Mouse (Mus musculus) CH12F3 (cell line): ENCODE measurements around the gene Bst2.
"Not testable (repeated sequence)": the region's sequence is repeated elsewhere in the genome, so short reads cannot be mapped to it uniquely, and the experiment has no call there.

Experiments
- in situ Hi-C: fragments of 300-500 bp; cut with MboI; formaldehyde crosslinking; loops from 2 replicates; pipeline ENCODE4 v1.14.3; 2020; ENCODE audit warnings: low sequenced_read_pairs

The Bst2 gene

GRCm38 (mm10) chr8:71560765-71561164 is 23.5 kb upstream of the Bst2 start:
- in situ Hi-C loops, result loop anchor here (10.0 kb wide), 1 partner anchor 94 kb away; no protein-coding TSS in a partner anchor

DNA sequence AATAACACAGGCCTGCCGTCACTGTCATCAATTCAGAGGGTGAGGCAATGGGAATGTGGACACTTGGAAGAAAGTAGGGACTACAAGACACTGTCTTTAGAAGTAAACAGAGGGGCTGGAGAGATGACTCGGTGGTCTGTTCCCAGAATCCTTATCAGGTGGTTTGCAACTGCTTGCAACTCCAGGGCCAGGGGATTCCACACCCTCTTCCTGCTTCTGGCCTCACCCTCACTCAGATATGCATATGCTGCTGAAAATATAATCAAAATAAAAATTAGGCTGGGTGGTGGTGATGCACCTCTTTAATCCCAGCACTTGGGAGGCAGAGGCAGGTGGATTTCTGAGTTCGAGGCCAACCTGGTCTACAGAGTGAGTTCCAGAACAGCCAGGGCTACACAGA is 22.8 kb upstream of the Bst2 start:
- in situ Hi-C loops, result loop anchor here (10.0 kb wide), 1 partner anchor 95 kb away; no protein-coding TSS in a partner anchor

GRCm38 (mm10) chr8:71558958-71559690 is 21.9 kb upstream of the Bst2 start:
- in situ Hi-C loops, result no loop called here

DNA sequence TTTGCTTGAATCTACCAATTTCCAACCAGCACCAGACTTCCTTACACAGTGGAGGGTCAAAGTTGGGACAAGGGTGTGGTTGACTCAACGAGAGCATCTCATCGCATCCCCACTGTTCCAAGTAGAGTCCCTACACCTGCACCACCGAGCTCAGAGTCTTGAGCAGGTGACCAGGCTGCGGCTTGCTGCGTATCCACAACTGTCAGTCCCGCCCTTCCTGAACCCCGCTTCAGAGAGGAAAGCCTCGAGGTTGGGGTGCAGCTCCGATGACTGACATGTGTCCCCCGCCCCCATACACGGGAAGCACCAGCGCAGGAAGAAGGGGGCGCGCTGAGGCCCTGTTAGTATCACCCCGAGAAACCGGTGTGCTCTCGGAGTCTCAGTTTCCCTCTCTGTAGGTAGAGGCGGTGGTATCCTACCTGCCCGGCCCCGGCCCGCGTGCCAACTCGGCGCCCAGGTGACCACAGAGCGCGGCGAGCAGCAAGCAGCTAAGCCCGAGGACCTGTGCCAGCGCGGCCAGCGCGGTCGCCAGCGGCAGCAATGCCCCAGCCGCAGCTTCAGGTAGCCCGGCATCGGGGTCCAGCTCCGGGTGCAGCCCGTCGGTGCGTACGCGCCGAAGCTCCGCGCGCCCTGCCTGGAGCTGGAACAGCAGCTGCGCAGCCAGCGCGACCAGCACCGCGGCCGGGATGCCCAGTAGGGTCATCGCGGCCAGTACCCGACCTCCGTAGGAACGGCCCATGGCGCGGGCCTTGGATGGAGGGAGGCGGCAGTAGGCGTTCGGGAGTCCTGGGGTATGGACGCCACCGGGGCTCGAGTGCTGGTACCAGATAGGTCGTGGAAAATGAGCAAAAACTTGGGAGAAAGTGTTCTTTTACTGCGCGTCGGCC is 21.1 kb upstream of the Bst2 start, which contains the start of gene Tmem221:
Gene Tmem221, minus strand, starts transcription at position 801 of the 887 bp plus-strand sequence.
- in situ Hi-C loops, result no loop called here

DNA sequence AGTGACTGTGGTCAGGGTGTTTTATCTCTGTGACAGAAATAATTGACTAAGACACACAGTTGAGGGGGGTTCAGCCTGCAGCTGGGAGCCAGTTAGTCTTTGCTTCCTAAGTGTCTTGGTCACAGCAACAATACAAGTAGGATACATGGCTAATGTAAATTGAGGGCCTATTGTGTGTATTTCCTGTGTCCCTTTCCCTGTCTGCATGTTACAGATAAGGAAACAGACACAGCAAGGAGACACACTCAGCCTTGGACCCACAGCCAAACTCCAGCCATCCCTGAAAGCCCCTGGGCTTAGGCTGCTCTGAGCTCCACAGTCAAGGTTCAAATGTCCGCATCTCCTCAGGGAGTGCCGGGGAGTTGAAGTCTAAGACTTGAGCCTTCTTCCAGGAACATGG is 17.4 kb upstream of the Bst2 start:
- in situ Hi-C loops, result no loop called here

GRCm38 (mm10) chr8:71554001-71554400 is 16.7 kb upstream of the Bst2 start:
- in situ Hi-C loops, result no loop called here

GRCm38 (mm10) chr8:71552770-71553169 is 15.5 kb upstream of the Bst2 start:
- in situ Hi-C loops, result no loop called here

GRCm38 (mm10) chr8:71550754-71551153 is 13.5 kb upstream of the Bst2 start:
- in situ Hi-C loops, result no loop called here

DNA sequence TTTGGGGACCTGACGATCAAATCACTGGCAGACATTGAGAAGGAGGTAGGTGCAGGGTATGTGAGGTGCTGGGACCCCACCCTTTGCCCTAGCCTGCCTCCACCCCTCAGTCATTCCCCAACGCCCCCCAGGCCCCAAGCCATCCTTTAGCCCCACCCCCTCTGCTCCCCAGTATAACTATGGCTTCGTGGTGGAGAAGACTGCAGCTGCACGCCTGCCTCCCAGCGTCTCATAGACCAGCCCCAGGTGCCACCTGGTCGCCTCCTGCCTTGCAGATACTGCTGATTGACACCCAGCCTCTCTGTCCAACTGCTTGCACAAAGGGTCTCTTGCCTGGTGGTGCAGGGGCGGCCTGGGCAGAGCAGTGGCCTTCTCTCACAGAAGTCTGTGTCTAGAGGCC is 10.3 kb upstream of the Bst2 start:
- in situ Hi-C loops, result no loop called here

GRCm38 (mm10) chr8:71545053-71545452 is 7.8 kb upstream of the Bst2 start:
- in situ Hi-C loops, result no loop called here

- in situ Hi-C loops, result no loop called here
Measured at GRCm38 (mm10) chr8:71543755-71544154, 6.5 kb upstream of the Bst2 start.

DNA sequence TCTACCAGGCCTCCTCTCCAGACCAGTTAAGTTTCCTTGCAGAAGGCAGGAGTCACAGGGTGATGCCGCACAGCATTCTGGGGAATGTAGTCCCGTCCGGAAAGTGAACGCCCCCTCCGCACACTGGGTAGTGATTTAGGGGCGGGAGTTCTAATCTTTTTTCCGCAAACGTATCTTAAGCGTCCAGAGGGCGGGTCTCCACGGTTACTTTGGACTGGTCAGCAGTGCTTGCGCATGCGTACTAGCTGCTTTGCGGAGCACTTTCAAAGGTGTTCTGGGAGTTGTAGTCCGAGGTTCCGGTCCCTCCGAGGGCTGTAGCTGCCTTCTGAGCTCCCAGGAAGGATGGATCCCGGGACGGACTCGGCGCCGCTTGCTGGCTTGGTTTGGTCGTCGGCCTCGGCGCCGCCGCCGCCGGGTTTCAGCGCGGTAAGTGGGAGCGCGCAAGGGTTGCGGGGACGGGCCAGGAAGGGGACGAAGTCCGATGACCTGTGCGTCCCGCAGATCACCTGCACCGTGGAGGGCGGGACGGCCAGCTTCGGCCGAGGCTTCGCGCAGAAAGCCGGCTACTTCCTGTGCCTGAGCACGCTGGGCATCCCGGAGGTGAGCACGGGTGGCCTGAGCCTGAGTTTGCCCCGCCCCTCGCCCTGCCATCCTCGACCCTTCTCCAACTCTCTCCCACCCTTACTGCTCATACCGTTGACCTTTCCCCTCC is 5.5 kb upstream of the Bst2 start, which contains the start of gene Mvb12a:
Gene Mvb12a, plus strand, starts transcription at position 291 of the 712 bp plus-strand sequence.
- in situ Hi-C loops, result no loop called here

DNA sequence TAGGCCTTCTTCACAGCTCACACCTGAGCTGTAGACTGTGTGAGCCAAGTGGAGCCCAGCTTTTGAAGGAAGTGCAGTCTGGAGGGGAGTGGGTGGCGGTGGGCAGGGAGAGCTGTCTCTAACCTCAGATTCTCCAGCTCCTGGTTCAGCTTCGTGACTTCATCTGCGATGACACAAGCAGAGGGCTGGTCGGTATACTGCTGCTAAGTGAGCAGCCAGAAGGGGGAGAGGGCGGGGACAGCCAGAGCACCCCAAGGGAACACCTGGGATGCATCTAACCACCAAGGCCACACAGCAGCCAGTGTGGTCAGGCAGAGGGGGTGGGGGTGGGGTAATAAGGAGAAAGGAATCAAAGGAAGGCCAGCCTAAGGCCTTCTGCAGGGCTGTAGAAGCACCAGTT is 1.6 kb downstream of the Bst2 start:
- in situ Hi-C loops, result no loop called here

- in situ Hi-C loops, result no loop called here
Measured at GRCm38 (mm10) chr8:71534263-71534810, 2.9 kb downstream of the Bst2 start.

DNA sequence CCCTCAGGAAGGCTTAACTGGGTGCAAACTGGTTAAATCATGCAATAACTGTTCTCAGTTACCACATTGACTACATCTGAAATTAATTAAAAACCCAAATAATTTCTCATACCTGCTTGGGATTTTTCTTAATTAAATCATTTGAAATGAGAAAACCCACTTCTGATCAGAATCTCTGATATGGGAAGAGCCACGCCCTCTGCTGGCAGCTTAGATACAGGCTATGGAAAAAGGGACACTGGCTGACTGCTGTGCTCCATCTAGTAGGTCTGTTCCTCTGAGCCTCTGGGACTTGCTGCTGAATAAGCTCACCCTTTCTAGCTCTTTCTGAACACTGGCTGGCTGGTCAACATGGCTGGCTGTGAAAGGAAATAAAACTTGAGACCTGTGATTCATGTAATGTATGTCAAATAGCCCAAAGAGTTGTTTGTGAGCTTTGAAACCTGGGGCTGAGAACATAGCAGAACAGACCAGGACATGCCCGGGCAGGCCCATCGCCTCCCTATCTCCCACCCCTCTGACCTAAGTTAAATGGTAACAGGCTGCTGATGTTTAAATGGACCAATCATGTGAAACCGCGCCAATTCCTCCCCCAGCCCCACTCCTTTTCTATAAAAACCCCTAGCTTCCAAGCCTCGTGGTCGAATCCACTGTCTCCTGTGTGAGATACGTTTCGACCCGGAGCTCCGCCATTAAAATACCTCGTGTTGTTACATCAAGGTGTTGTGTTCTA is 6.4 kb downstream of the Bst2 start:
- in situ Hi-C loops, result not testable (repeated sequence)

DNA sequence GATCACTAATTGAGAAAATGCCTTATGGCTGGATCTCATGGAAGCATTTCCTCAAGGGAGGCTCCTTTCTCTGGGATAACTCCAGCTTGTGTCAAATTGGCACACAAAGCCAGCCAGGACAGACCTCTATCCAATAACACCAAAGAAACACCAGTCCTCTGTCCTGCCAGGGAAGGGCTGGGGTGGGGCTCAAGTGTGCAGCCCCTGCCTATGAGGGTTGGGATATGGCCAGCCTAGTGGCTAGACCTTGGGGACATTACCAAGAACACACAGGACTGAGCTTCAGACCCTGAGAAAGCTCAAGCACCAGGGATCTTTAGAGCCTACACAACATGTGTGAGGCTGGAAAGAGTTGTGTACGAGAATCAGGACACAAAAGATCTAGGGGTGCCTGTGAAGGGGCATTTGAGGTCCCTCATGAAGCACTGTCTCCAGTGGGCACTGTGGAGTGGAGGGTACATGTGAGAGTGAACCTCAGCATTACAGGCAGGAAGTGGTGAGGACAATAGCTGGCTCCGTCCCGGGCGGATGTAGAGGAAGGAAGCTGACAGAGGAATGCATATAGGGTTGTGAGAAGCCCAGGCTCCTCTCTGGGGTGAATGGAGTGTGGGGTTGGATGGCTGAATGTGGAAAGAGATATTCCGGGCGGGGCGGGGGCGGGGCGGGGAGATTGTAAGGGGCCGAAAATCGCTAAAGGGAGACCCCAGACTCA is 8.7 kb downstream of the Bst2 start:
- in situ Hi-C loops, result no loop called here

DNA sequence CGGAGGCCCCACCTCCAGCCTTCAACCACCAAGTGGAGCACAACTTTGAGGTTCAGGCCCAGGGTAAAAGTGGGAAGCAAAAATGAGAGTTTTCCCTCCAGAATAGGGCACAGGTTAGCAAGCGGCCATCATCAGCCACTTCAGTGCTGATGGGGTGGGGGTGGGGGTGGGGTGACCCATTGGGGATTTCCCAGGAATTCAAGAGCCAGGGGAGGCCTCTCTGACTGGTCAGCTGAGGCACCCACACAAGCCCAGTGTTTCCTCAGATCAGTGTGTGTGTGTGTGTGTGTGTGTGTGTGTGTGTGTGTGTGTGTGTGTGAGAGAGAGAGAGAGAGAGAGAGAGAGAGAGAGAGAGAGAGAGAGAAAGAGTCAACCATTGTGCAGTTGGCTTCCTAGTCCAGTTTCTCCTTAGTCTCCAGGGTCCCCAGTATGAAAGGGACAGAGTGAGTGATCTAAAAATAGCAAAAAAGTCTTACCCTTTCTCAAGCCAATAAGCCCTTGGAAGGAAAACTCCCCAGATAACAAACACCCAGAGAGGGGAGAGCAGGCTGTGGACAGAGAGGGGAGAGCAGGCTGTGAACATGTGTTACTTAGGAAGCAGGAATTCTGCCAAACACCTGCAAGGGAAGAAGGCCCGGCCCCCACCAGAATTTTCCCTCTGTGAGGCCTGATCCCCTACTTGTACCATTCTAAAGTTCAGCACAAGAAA is 9.9 kb downstream of the Bst2 start:
- in situ Hi-C loops, result no loop called here

DNA sequence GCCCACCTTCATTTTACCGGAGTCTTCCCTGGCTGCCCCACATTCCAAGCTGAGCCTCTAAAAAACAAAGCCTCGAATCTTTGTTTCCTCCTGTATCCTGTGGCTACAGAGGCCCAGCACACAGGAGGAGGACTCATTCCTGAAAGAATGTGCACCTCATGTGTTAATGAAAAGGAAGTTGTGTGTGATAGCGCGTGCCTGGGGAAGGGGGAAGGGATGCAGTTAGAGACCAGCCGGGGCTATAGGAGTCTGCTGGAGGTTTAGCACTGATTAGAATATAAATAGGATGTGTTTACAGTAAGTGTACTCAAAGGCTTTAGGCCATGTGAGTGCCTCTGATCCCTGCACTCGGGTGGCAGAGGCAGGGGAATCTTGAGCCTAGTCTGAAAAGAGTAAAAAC is 11.0 kb downstream of the Bst2 start:
- in situ Hi-C loops, result no loop called here
